Mouse (Mus musculus) adrenal gland, postnatal 4 days (tissue): ENCODE measurements around the gene Nuak1. TPM values are rescaled to one million over a fixed set of nuclear protein-coding genes. Genes with fewer than 3 reads are reported as not detected.

ENCODE experiments used
- DNase-seq, 2 experiments: peaks; one replicate each; pipeline ENCODE4 v3.0.0; 2021 to 2022; ENCODE audit warnings: low spot score in 2 of 2, mixed read lengths in 2 of 2
- total RNA-seq, 2 experiments: library from RNA; stranded (reverse); gene quantifications; 2 replicates each; pipeline ENCODE4 v1.2.3; 2021

The Nuak1 gene
- total RNA-seq, 2 experiments from 2014 or later, result 13.4 to 13.5 TPM

DNA sequence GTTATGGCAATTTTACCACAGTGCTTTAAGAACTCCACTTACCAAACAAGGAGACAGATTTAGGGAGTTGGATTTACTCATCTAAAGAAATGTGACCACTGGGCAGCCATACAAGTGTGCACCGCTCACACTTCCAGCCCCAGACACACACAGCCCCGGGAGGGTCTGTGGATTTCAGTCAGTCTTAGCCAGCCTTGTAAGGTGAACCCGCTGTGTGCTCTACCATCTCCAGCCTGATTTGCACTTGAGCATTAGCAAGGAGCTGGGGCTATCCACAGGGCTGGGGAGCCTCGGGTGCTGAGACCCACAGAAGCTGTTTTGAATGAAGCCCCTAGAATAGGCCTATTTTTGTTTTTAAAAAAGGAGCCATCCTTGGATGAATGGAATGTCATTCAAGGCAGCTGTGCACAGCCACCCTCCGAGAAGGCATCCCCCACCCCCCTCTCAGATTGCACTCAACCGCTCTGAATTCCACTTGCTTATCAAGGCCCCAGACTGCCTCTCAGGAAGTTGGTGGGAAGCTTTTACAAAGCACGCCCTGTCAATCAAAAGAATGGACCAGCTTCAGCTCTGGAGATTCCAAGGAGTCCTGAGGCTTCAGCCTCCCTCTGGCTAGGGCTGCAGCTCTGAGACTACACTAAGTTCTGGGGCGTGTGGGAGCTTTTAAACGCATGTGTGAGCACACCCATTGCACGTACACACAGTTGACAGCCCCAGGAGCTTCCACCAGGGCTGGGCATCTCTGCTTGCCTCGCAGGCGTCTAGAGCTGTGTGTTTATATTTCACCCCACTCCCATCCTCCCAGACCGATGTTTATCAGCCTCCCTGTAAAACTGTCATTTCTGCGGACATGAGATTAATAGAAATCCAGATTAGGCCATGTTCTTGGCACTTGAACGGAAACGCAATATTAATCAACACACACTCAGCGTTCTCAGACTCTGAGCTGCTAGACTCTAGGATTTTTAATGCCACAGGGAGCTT lies 57.2 kb downstream of the Nuak1 start:
- DNase-seq, result no peak

DNA sequence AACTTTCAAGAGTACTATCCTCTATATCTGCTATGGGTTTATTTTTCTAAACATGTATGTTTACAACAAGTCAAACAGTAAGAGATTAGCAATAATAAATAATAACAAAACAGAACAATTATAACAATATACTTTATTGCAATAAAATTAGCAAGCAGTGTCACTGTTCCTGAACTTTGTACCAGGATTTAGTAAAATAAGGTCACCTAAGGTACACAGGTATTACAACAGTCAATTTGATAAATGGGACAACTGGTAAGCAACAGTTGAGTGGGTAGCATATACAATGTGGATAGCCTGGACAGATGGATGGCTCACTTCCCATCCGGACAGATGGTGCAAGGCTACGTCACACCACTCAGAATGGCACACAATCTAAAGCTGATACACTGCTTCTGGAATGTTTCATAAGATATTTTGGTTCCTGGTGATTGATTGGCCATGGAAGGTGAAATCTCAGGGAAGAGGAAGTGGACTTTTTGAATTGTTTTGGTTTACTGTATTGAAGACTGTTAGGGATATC lies 59.1 kb downstream of the Nuak1 start:
- DNase-seq, result no peak

DNA sequence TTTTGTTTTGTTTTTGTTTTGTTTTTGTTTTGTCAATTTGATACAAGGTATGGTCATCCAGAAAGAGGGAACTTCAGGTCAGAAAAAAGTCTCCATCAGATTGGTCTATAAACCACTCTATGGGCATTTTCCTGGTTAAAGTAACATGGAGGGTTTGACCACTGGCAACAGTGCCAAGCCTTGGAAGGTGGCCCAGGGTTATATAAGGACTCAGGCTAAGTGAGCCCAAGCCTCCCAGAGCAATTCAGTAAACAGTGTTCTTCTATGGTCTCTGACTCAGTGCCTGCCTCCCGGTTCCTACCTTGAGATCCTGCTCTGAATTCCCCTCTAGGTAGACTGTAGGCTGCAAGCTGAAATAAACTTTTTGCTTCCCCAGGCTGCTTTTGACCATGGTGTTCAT lies 61.0 kb downstream of the Nuak1 start:
- DNase-seq, result no peak

DNA sequence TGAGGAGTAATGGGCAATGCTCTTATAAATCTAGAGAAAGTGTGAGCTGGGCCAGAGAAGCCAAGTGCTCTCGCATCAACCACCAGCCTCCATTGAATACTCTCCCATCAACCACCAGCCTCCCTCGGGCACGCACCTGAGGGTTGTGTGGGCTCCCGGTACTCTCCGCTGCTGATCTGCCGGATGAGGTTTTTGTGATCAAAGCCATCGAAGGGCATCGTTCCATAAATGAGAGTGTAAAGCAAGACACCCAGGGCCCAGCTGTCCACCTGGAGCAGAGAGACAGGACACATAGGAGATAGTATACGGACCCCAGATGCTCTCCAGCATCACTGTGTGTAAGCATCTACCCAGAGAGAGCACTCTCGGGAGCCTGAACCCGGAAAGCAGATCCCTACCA lies 62.4 kb downstream of the Nuak1 start:
- DNase-seq, result no peak

DNA sequence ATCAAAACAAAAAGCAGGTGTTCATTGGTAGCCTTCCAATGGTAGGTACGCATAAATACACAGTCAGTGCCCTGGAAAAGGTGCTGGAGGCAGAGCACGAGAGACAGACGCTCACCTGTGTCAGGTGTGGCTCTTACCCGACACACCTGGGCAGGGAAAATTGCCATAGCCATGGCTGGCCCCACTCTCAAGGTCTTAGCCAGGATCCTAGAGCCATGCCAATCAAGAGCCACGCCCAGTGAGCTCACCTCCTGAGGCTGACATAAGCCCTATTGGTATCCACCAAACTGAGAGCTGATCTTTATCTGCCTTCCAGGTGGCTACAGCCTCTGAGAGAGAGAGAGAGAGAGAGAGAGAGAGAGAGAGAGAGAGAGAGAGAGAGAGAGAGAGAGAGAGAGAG lies 64.1 kb downstream of the Nuak1 start:
- no peak for DNase-seq

DNA sequence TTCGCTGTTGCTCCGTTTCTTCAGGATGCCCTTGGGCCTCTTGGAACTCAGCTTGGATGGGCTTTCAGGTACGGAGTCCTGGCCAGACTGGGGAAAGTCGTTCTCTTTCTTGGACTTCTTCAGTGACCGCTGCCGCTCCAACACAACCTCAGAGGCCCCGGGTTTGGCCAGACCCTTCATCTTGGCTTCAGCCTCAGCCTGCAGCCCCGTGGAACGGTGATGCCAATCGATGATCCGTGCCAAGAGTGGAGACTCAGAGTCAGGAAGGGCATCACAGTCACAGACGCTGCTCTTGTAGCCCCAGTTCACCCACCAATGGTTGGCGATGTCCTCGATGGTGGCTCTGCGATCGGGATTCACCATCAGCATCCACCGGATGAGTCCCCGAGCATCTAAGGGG lies 65.4 kb downstream of the Nuak1 start:
- DNase-seq, result no peak

DNA sequence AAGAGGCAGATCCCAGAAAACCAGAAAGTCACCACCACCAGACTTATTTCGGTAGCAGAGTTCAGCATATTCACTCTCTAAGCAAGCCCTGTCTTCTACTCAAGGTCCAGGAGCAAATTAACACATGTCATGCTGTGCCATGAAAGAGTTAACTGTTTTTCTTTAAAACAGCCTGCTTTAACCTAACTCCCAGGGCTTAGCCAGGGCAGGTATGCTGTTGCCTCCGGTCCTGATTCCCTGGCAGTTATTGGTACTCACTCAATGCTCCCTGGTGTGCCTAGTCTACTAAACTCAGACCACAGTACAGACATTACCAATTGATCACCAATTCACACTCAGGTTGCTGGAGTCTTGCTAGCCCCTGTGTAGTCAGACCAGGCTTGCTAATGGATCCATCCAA lies 66.9 kb downstream of the Nuak1 start:
- DNase-seq, result no peak

DNA sequence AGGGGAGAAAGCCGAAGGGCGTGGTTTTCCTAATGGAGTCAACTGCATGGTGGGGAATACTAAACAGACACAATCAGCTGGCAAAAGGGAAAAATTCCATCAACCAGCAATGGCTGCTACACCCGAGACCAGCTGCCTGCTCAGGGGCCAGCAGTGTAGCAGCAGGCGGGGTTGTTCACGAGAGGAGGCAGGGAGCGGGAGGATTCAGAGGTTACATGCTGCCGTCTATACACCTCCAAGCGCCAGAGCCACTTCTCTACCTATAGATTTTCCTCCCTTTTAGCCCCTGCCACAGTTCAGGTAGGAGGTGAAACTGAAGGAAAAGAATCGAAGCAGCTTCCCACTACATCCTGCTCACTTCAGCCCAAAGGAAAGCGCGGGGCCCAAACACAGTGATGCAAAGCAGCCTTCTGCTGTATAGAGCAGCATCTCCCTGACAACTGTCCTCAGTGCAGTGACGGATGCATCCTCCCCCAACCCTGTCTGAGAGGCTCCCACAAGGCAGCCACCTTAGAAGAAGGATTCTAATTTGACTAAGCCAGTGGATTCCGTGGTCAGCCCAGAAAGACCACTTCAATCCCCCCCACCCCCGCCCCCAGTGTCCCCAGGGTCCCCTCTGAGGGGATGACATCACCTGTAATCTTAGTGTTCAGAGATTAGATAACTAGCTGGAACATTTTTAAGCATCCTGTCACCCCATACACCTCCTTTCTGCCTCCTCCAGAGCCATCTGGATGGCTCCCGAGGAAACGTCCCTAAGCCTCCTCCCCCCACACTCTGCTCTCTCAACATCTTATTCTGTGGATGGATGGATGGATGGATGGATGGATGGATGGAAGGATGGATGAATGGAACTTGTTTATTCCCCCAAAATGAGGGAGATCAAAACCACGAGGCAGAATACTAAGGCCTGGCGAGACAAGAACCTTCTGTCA lies 68.0 kb downstream of the Nuak1 start:
- no peak for DNase-seq

DNA sequence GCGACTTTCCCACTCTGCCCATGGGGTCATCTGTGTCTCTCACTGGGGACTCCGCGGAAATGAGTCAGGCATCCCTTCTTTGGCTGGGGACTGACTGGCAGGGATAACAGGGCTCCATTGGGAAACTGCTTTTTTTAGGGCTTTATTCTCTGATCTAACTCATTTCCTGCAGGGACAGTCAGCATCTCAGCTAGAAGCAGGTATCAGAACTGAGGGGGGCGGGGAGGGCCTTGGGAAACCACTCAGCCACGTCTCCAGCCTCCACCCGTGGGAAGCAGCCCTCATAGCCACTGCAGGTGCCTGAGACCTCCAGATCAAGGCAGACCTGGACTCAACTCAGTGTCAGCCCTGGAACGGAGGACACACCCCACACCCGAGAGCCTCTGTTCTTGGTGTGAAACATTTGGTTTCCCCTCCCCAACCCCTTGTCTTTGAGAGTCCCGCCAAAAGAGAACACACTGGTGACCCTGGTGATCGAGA lies 68.7 kb downstream of the Nuak1 start:
- DNase-seq, result no peak

DNA sequence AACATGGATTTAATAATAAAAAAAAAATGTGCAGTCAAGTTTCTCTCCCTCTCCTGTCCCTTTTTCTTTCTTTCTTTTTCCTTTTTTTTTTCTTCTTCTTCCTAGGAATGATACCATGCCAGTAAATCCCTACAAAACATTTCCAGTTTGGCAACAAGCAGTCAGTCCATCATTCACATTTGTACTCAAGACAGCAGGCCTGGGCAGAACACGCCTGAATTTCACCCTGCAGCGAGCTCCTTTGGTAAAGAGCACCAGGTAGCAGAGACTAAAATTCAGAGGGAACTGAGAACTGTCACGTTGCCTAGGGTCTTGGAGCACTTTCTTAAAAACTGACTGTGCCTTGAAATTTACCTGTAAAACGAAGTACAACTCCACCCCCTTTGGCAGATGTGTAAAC lies 69.2 kb downstream of the Nuak1 start:
- DNase-seq, result no peak

DNA sequence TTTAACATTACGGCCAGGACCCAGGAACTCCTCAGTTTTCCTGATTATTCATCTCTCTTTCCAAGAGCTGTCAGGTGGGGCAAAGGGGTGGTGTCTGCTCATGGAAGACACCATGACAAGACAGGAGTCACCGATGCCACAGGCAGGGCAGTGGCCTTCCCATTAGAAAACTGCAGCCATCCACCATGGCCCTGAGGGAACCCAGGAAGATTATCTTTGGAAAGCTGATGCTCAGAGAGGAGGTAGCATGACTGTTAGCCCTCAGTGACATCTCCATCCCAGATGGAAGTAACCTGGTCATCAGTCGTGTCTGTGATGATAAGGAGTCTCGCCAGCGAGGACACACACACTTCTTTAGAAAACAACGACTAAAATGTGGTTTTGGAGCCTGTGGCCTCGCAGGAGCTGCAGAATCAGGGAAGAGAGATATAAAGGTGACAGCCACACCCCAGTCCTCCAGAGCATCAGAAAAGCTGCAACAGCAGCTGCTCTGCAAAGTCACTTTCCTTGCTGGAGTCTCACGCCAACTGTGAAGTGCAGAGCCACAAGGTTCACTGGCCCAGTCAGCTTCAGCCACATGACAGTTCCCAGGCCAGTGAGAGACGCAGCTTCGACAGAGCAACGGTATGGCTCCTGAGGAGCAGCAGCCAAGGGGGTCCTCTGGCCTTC lies 70.6 kb downstream of the Nuak1 start:
- DNase-seq, result no peak

DNA sequence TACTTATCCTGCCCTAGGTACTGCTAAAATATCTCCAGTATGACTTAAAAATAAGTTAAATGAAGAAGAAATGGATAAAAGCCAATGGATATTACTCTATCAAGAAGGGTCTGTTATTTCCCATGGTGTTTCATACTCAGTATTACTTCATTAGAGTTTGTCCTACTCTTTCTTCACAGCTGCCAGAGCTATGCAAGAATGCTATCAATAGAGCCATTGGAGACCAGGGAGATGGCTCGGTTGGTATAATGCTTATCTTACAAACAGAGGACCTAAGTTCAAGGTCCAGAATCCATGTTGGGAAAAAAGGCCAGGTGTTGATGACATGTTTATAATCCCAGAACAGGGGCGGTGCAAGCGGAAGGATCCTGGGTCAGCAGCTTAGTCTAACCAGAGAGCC lies 72.2 kb downstream of the Nuak1 start:
- DNase-seq, result no peak

DNA sequence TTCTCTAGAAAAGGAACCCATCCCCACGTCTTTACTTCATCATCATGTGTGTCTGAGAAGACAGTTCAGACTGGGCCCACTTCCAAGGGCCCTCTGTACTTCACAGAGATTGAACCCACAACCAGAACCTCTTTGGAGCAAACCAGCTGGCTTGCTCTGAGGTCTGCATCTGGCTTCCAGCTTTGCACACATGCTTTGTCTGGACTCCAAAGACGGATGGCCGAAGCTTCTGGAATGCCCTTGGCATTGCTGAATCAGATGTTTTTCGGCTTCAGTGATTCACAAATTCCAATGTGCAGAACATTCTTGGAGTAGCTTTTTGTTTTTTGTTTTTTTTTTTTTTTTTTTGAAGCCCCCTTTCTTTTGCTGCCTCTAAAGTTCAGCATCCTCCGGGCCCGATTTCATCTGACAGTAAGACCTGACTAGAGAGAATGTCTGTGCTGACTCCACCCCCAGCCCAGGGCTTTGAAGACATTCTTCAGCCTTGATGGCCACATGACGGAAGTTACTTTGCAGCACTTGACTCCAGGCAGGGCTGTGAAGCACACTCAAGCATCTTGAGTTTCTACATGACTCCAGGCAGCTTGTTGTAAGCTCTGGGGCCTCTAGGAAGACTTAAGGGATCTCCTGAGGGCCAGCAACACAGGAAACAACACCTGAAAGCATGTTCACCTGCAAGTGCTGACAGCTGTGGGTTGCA lies 75.1 kb downstream of the Nuak1 start:
- no peak for DNase-seq

DNA sequence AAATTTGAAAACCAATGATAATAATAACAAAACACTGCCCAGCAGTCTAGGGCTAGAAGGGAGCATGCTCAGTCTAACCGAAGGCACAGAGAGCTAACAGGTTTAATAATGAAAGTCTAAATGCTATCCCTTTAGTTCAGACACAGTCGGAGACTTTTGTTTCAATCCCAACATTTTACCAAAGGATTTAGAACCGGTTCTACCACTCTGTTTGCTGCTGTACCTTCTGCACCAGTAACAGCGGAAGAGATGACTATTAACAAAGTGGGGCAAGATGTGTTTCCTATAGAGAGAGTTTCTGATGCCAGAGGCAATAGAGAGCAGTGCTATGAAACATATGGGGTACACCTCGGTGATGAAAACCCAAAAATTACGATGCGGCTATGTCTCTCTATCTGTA lies 76.6 kb downstream of the Nuak1 start:
- no peak for DNase-seq

DNA sequence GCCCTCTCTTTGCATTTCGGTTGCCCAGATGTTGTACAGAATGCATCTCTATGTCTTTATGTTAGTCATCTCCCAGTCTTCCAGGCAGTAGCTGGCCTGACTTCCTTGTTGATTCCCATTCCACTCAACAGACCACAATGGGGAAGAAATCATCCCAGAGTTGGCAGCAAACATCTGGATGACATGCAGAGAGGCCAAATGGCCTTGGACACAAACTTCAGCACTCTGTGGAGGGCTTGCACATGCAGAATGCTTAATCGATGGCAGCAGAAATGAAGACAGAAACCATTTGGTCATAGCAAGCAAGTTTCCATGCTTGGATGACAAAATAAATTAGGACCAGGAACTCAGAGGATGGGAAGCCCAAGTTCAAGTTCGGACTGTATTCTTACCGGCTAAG lies 79.4 kb downstream of the Nuak1 start:
- no peak for DNase-seq

DNA sequence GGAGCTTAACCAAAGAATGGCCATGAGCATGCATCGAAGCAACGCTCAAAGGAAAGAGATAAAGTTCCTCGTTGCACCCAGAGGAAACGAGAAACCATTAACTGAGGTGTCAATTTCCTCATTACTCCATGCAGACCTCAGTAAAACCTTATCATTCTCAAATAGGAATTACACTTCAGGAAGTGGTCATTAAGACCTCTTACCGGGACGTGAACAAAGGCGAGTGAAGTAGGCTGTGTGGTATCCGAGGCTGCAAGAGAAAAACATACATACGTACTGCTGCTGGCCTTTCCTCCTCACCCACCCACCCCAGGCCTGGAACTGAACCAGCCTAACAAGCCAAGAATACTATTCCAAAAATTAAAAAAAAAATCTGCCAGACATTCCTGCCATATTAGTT lies 80.0 kb downstream of the Nuak1 start:
- no peak for DNase-seq

DNA sequence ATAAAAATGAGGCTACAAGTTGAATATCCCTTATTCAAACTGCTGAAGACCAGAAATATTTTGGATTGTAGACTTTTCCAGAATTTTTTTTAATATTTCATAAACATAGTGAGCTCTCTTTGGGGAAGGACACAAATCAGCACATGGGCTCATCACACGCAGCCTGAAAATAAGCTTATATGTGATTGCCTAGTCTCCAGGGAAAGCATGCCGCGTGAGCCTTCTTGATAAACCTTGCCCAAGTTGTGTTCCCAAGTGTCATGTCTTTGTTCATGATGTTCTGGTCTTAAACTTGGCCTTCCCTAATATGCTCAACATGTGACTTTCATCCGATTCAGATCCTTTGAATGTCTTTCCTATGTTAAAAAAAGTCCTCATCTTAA lies 81.7 kb downstream of the Nuak1 start:
- DNase-seq, result no peak

DNA sequence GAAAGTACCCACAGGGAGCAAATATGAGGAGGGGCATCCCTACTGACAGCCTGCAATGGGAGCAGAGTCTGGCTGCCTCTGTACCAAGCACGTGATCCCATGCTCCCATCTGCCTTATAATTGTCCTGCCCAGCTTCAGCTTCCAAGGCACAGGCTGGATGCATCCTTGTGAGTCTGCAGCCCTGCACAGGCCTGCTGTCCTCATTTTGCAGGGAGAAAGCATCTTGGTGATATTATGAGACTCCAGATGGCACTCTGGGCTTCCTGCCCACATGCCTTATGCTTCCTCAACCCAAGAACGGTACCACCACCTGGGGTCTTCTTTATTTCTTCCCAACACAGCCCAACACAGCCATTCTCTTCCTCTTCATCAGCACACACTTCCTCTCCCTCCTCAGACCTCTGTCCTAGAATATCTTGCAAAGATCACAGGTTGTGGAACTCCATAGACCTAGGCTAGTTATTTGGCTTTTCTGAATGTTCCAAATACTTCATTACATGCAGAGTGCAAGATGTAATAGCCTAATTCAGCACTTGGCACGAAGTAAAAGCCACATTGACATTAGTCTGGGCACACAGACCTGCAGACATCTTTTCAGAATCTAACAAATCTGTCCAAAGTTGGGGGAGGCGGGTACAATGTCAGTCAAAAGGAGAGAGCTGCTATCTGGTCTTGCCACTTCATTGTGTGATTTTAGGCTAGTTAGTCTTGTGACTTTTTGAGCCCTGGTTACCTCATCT lies 82.2 kb downstream of the Nuak1 start:
- no peak for DNase-seq

DNA sequence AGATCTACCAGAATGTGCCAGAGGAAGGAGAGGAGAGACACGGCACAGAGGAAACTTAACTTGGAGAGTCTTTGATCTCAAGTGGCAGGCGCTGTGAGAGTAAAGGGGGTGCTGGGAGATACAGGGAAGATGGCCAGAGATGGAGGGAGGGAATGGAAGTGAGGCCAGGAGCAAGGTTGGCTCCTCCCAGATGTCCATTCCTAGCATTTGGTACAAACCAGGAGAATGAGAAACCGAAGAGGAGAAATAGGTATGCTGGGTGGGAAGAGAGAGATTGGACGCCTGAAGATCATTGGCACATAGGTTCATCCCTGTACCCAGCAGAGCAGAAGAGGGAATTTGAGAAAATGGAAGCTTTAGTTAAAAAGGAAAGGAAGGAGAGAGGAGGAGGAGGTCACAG lies 82.8 kb downstream of the Nuak1 start:
- DNase-seq, result no peak

DNA sequence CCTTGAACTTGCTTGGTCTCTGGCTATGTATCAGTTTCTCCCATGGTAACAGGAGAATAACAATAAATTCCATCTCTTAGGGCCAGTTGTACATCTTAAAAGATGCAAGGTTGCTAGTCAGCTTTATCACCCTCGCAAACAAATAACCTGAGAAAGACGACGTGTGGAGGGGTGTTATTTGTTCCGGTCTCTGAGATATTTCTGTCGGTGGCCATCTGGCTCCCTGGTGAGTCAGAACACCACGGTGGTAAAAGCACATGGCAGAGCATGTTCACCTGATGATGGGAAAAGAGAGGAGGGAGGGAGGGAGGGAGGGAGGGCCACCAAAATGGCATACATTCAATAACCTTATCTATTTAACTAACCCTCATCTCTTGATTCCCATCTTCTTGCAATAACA lies 86.1 kb downstream of the Nuak1 start:
- no peak for DNase-seq
